ENCODE assay signal across 28 mouse cellular contexts in genomic region chr3:81211147-81211546, GRCm38 (mm10).
DNase-seq lines count a peak whose midpoint lies in the region; ATAC-seq lines count a peak whose summit lies in the region.
"Had no signal": no experiment of that assay in that cellular context is flagged by ENCODE, and none has a peak within 500 bp of the region (broad histone marks: within the 10 kb centered on the region; RNA-seq: fewer than 3 reads in every experiment).

No protein-coding gene starts in this region.

- H3K4me1 ChIP-seq in forebrain, embryonic 11.5 days (replicated peaks; ENCODE audit: control insufficient read depth, insufficient read depth, low read length) = no peaks in the 10 kb centered on the region
- 0 out of 2 replicates have a peak, but pooled peaks cover 2% of the 10 kb centered on the region for H3K4me1 ChIP-seq in forebrain, embryonic 16.5 days (replicated peaks; ENCODE audit: control insufficient read depth, insufficient read depth, low read length)
- H3K4me1 ChIP-seq in forebrain, embryonic 14.5 days (ENCODE audit: control insufficient read depth, insufficient read depth, low read length) = no peaks in the 10 kb centered on the region; the same call in 1 of the 2 replicates
- no peaks in the 10 kb centered on the region for H3K4me1 ChIP-seq in forebrain, embryonic 10.5 days
- H3K4me1 ChIP-seq: heart, embryonic 12.5 days; heart, embryonic 15.5 days; hindbrain, embryonic 13.5 days; intestine, embryonic 15.5 days had no signal

- H3K9ac ChIP-seq in forebrain, embryonic 11.5 days (ENCODE audit: low read length) = no peak overlapping the region
- H3K9ac ChIP-seq in forebrain, embryonic 16.5 days (replicated peaks; ENCODE audit: low read depth, low read length) = no peak overlapping the region
- no peak overlapping the region for H3K9ac ChIP-seq in forebrain, embryonic 14.5 days (ENCODE audit: low read length)
- H3K9ac ChIP-seq: embryonic facial prominence, embryonic 13.5 days; heart, embryonic 12.5 days; heart, embryonic 15.5 days; hindbrain, embryonic 13.5 days; intestine, embryonic 15.5 days had no signal

- 67% methylated on average over 3 of the region's 3 CpGs for whole genome bisulfite sequencing in forebrain, embryonic 11.5 days
- WGBS in forebrain, embryonic 16.5 days = 42% methylated on average over 3 of the region's 3 CpGs
- 30% methylated on average over 3 of the region's 3 CpGs for WGBS in forebrain, embryonic 14.5 days
- WGBS in forebrain, embryonic 10.5 days = 91% methylated on average over 3 of the region's 3 CpGs

- no peaks in the 10 kb centered on the region for H3K9me3 ChIP-seq in forebrain, embryonic 11.5 days (ENCODE audit: control insufficient read depth, low read length)
- no peaks in the 10 kb centered on the region for H3K9me3 ChIP-seq in forebrain, embryonic 16.5 days (ENCODE audit: control insufficient read depth, low read length)
- no peaks in the 10 kb centered on the region for H3K9me3 ChIP-seq in forebrain, embryonic 14.5 days (replicated peaks; ENCODE audit: control insufficient read depth, low read length)
- no peaks in the 10 kb centered on the region for H3K9me3 ChIP-seq in forebrain, embryonic 10.5 days
- H3K9me3 ChIP-seq: embryonic facial prominence, embryonic 10.5 days; embryonic facial prominence, embryonic 13.5 days; heart, embryonic 12.5 days; heart, embryonic 15.5 days; hindbrain, embryonic 10.5 days; hindbrain, embryonic 13.5 days; intestine, embryonic 15.5 days had no signal

- DNase-seq in forebrain, embryonic 11.5 days (ENCODE audit: low spot score) = no peak
- peak; percentile 51 for DNase-seq in forebrain, embryonic 14.5 days (ENCODE audit: low spot score)
- no peak for DNase-seq in forebrain, embryonic 10.5 days (ENCODE audit: extremely low spot score, low spot score)
- peak; percentile 27 for DNase-seq in retina, postnatal 1 day
- no peak for DNase-seq in retina, embryonic 14.5 days (ENCODE audit: low spot score)
- DNase-seq: adrenal gland, postnatal 10 days; adrenal gland, postnatal 36 days; cerebellum, adult 11-12 months; cerebellum, adult 8-10 months; cerebellum, postnatal 10 days; cerebellum, postnatal 36 days; embryo, embryonic 11 days; gastrocnemius, postnatal 25 days; heart, adult 18-20 months; heart, postnatal 10 days; heart, postnatal 36 days; kidney, adult 18-20 months had no signal

- H3K4me2 ChIP-seq in forebrain, embryonic 11.5 days (ENCODE audit: low read depth, low read length, severe bottlenecking) = no peak overlapping the region
- no peak overlapping the region for H3K4me2 ChIP-seq in forebrain, embryonic 16.5 days (ENCODE audit: low read length)
- H3K4me2 ChIP-seq in forebrain, embryonic 14.5 days (ENCODE audit: low read length) = no peak overlapping the region
- H3K4me2 ChIP-seq: embryonic facial prominence, embryonic 13.5 days; heart, embryonic 12.5 days; heart, embryonic 15.5 days; hindbrain, embryonic 13.5 days; intestine, embryonic 15.5 days had no signal

- no peaks in the 10 kb centered on the region for H3K36me3 ChIP-seq in forebrain, embryonic 11.5 days (ENCODE audit: control insufficient read depth, insufficient read depth, low read length)
- no peaks in the 10 kb centered on the region for H3K36me3 ChIP-seq in forebrain, embryonic 16.5 days (ENCODE audit: control insufficient read depth, insufficient read depth)
- no peaks in the 10 kb centered on the region for H3K36me3 ChIP-seq in forebrain, embryonic 14.5 days (ENCODE audit: control insufficient read depth, insufficient read depth, low read length)
- no peaks in the 10 kb centered on the region for H3K36me3 ChIP-seq in forebrain, embryonic 10.5 days (replicated peaks)
- H3K36me3 ChIP-seq: heart, embryonic 12.5 days; heart, embryonic 15.5 days; hindbrain, embryonic 10.5 days; intestine, embryonic 15.5 days had no signal

- ATAC-seq in forebrain, embryonic 11.5 days (replicated peaks; ENCODE audit: low FRiP score) = peak; percentile 55; the same call in 1 of the 2 replicates
- no peak for ATAC-seq in forebrain, embryonic 16.5 days
- ATAC-seq in forebrain, embryonic 14.5 days = peak; percentile 62; the same call in 1 of the 2 replicates
- ATAC-seq: hindbrain, embryonic 16.5 days; intestine, embryonic 15.5 days; Patski had no signal

- H3K4me3 ChIP-seq in forebrain, embryonic 11.5 days (ENCODE audit: low read depth, low read length) = no peak overlapping the region
- H3K4me3 ChIP-seq in forebrain, embryonic 16.5 days (replicated peaks; ENCODE audit: low read length) = no peak overlapping the region
- no peak overlapping the region for H3K4me3 ChIP-seq in forebrain, embryonic 14.5 days (ENCODE audit: low read depth, low read length)
- H3K4me3 ChIP-seq in forebrain, embryonic 10.5 days = no peak overlapping the region
- H3K4me3 ChIP-seq: embryonic facial prominence, embryonic 10.5 days; embryonic facial prominence, embryonic 13.5 days; erythroblast, embryonic 14.5 days; heart, embryonic 12.5 days; heart, embryonic 15.5 days; hindbrain, embryonic 10.5 days; hindbrain, embryonic 13.5 days; intestine, embryonic 15.5 days had no signal

- H3K27me3 ChIP-seq in forebrain, embryonic 11.5 days (ENCODE audit: control insufficient read depth, insufficient read depth, low read length) = no peaks in the 10 kb centered on the region
- no peaks in the 10 kb centered on the region for H3K27me3 ChIP-seq in forebrain, embryonic 16.5 days (replicated peaks; ENCODE audit: control insufficient read depth, insufficient read depth, low read length)
- H3K27me3 ChIP-seq in forebrain, embryonic 14.5 days (replicated peaks; ENCODE audit: control insufficient read depth, insufficient read depth, low read length) = no peaks in the 10 kb centered on the region
- no peaks in the 10 kb centered on the region for H3K27me3 ChIP-seq in forebrain, embryonic 10.5 days (ENCODE audit: poor library complexity, severe bottlenecking)
- H3K27me3 ChIP-seq: embryonic facial prominence, embryonic 13.5 days; heart, embryonic 12.5 days; heart, embryonic 15.5 days; hindbrain, embryonic 13.5 days; intestine, embryonic 15.5 days; Patski had no signal

- H3K27ac ChIP-seq in forebrain, embryonic 11.5 days (ENCODE audit: low read depth, low read length) = no peak overlapping the region
- no peak overlapping the region for H3K27ac ChIP-seq in forebrain, embryonic 16.5 days (ENCODE audit: low read length)
- H3K27ac ChIP-seq in forebrain, embryonic 14.5 days (ENCODE audit: low read depth, low read length) = no peak overlapping the region
- H3K27ac ChIP-seq in forebrain, embryonic 10.5 days = no peak overlapping the region
- H3K27ac ChIP-seq: embryonic facial prominence, embryonic 10.5 days; embryonic facial prominence, embryonic 13.5 days; heart, embryonic 15.5 days; hindbrain, embryonic 10.5 days; hindbrain, embryonic 13.5 days; intestine, embryonic 15.5 days had no signal

Comparison
In these comparisons a context has a peak if more than half of its experiments do, and no peak if none do; other contexts are left out.
1. DNase-seq: peak in forebrain, embryonic 14.5 days (single experiment) and retina, postnatal 1 day (single experiment); none in forebrain, embryonic 11.5 days (single experiment), forebrain, embryonic 10.5 days (single experiment) and retina, embryonic 14.5 days (single experiment).